Mouse (Mus musculus): ENCODE measurements around the gene Abcf1.
A peak's percentile ranks its signal among the peaks of the same experiment; 100 is the strongest.

The Abcf1 gene

GRCm38 (mm10) chr17:35920384-35920783 lies 49.2 kb downstream of the Abcf1 start:
- no peak for DNase-seq (ENCODE audit: low spot score in 2 of 2)

- no peak for DNase-seq (ENCODE audit: low spot score in 2 of 2)
These were observed 49.7 kb downstream of the Abcf1 start for GRCm38 (mm10) chr17:35919864-35920301.

- DNase-seq (ENCODE audit: low spot score in 2 of 2): peak; percentile 93 to 97
These were observed 50.4 kb downstream of the Abcf1 start for GRCm38 (mm10) chr17:35919060-35919715.

GRCm38 (mm10) chr17:35918276-35919059 lies 51.1 kb downstream of the Abcf1 start:
- no peak for DNase-seq (ENCODE audit: low spot score in 2 of 2)

GRCm38 (mm10) chr17:35917463-35918251 lies 51.9 kb downstream of the Abcf1 start:
- DNase-seq (ENCODE audit: low spot score in 2 of 2): peak in 1 of 2 experiments; percentile 62

GRCm38 (mm10) chr17:35917143-35917462 lies 52.5 kb downstream of the Abcf1 start:
- peak in 1 of 2 experiments; percentile 37 for DNase-seq (ENCODE audit: low spot score in 2 of 2)

- DNase-seq (ENCODE audit: low spot score in 2 of 2): peak; percentile 99
These were observed 53.0 kb downstream of the Abcf1 start, which contains the start of the genes Mrps18b and Ppp1r10 for GRCm38 (mm10) chr17:35916297-35917142. Gene Mrps18b (minus strand): TSS chr17:35916389. Gene Ppp1r10 (plus strand): TSS chr17:35916434.

- no peak for DNase-seq (ENCODE audit: low spot score in 2 of 2)
These were observed 53.8 kb downstream of the Abcf1 start for GRCm38 (mm10) chr17:35915538-35916296.

- no peak for DNase-seq (ENCODE audit: low spot score in 2 of 2)
These were observed 54.6 kb downstream of the Abcf1 start for GRCm38 (mm10) chr17:35914975-35915374.

GRCm38 (mm10) chr17:35909919-35910369 lies 59.6 kb downstream of the Abcf1 start, which contains the start of gene Atat1:
Gene Atat1 (minus strand): TSS chr17:35910075.
- DNase-seq (ENCODE audit: low spot score in 2 of 2): peak; percentile 87 to 94

- DNase-seq (ENCODE audit: low spot score in 2 of 2): no peak
These were observed 60.2 kb downstream of the Abcf1 start for GRCm38 (mm10) chr17:35909186-35909918.

- DNase-seq (ENCODE audit: low spot score in 2 of 2): no peak
These were observed 62.0 kb downstream of the Abcf1 start for GRCm38 (mm10) chr17:35907609-35908008.

Data from left cerebral cortex, adult 9 months (tissue).